Mouse (Mus musculus) heart, embryonic 15.5 days (tissue): ENCODE measurements around the gene Trpc2. TPM values are rescaled to one million over a fixed set of nuclear protein-coding genes. Genes with fewer than 3 reads are reported as not detected.
A peak's percentile ranks its signal among the peaks of the same experiment; 100 is the strongest.
"Not testable (repeated sequence)": the region's sequence is repeated elsewhere in the genome, so short reads cannot be mapped to it uniquely, and the experiment has no call there.

ENCODE experiments used
- ATAC-seq: fragments of 200-750 bp; cut with Nextera tagmentation; replicated peaks from 2 replicates; pipeline ENCODE4 v1.8.0; 2017; ENCODE audit warnings: low read depth, moderate TSS enrichment; ENCODE audit not compliant: insufficient number of reproducible peaks, insufficient read depth, low FRiP score
- H3K27ac ChIP-seq: fragments of 300-500 bp; sonication (generic); 2 replicates; pipeline ENCODE4 v1.5.1; 2015; ENCODE audit warnings: mild to moderate bottlenecking, inconsistent platforms
- H3K27me3 ChIP-seq: fragments of 300-500 bp; sonication (generic); 2 replicates; pipeline ENCODE4 v1.6.1; 2015; ENCODE audit warnings: inconsistent platforms
- H3K36me3 ChIP-seq: fragments of 300-500 bp; sonication (generic); 2 replicates; pipeline ENCODE4 v1.6.1; 2015; ENCODE audit warnings: mild to moderate bottlenecking, inconsistent platforms
- H3K4me1 ChIP-seq: fragments of 300-500 bp; sonication (generic); replicated peaks from 2 replicates; pipeline ENCODE4 v1.6.1; 2015; ENCODE audit warnings: inconsistent platforms
- H3K4me2 ChIP-seq: fragments of 300-500 bp; sonication (generic); 2 replicates; pipeline ENCODE4 v1.6.1; 2015; ENCODE audit warnings: inconsistent platforms, mild to moderate bottlenecking, moderate library complexity
- H3K4me3 ChIP-seq: fragments of 300-500 bp; sonication (generic); 2 replicates; pipeline ENCODE4 v1.5.1; 2015; ENCODE audit warnings: mild to moderate bottlenecking, inconsistent platforms
- H3K9ac ChIP-seq: fragments of 300-500 bp; sonication (generic); 2 replicates; pipeline ENCODE4 v1.6.1; 2015; ENCODE audit warnings: mild to moderate bottlenecking, inconsistent platforms
- H3K9me3 ChIP-seq: fragments of 300-500 bp; sonication (generic); replicated peaks from 2 replicates; pipeline ENCODE4 v1.6.1; 2016; ENCODE audit warnings: inconsistent platforms
- WGBS: fragments of 180-500 bp; shearing (Covaris S2); methylation state at CpG from one replicate; pipeline ENCODE4 v1.1.7; 2015; ENCODE audit warnings: mixed read lengths; 5-methylcytosine and 5-hydroxymethylcytosine counted together
- polyA plus RNA-seq: library from polyadenylated mRNA; unstranded; fragments of >200 nt; fragmentation: Nextera tagmentation; extraction: Ambion mirVana; gene quantifications from 2 replicates; pipeline ENCODE4 v1.2.1, GENCODE M21; 2015

The Trpc2 gene
- polyA plus RNA-seq, result 0.09 TPM in 1 of 2 replicates, not detected in the other

DNA sequence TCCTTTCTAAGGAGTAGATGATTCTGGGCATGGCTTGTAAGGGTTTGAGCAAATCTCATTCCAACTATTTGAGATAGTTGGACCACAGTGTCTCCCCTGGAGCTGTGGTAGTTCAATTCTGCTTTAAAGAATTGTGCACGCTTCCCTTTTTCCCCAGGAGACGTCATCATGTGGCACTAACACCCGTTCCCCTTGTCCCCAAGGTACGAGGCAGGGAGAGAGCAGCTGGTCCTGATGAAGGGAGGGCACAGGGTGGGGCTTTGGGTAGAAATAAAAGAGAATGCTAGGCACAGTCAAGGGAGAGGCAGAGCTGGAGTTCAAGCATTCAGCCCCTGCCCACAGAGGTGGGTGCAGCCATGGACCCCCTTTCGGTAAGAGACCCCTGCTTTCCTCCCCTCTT is at the start of gene Trpc2:
Gene Trpc2 (plus strand): TSS at position 301 of the 400 bp plus-strand sequence.
- Histone ChIP-seq H3K27me3 (no peaks in the 10 kb centered on the region), H3K27ac (no peak within 1 kb of the TSS), H3K9ac (no peak within 1 kb of the TSS), H3K4me2 (no peak within 1 kb of the TSS), H3K36me3 (peaks cover 50% of the 10 kb centered on the region), H3K4me1 (no peaks in the 10 kb centered on the region), H3K4me3 (no peak within 1 kb of the TSS), H3K9me3 (no peaks in the 10 kb centered on the region)
- ATAC-seq, result no peak
- WGBS, result 83% methylated on average over 5 of the region's 5 CpGs

DNA sequence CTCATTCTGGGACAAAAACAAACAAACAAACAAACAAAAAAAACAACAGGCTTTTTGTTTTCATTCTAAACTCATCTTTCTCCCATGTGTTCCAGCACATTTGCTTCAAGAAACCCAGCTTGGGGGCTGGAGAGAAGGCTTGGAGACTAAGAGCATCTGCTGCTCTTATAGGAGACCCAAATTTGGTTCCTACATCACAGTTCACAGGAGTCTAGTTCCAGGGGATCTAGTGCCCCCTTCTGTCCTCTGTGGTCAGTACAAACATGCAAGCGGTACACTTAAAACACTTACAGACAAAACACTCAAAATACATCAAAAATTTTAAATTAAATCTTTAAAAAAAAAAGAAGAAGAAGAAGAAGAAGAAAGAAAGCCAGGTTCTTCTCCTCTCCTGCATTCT is 48.0 kb upstream of the Trpc2 start:
- Histone ChIP-seq H3K27ac (no peak overlapping the region), H3K9me3 (no peaks in the 10 kb centered on the region), H3K9ac (no peak overlapping the region), H3K36me3 (peaks cover 59% of the 10 kb centered on the region), H3K4me2 (no peak overlapping the region), H3K4me3 (no peak overlapping the region), H3K27me3 (no peaks in the 10 kb centered on the region), H3K4me1 (no peaks in the 10 kb centered on the region)
- ATAC-seq, result no peak
- 94% methylated on average over 1 of the region's 1 CpGs for WGBS

DNA sequence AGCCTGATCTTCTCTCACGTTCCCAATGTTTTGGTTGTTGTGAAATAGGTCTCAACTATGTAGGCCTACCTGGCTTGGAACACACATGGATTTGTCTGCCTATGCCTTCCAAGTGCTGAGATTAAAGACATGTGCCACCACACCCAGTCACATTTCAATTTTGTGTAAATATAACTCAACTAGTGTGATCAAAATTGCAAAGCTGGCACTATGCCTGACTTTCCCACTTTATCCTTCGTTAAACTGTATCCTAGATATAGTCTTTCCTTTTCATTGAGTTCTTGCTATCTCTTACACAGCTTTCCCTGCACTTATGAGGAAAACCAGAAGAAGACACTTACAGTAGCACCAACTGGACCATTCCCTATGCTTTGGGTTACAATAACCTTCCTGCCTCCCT is 47.4 kb upstream of the Trpc2 start:
- 75% methylated on average over 2 of the region's 2 CpGs for WGBS

DNA sequence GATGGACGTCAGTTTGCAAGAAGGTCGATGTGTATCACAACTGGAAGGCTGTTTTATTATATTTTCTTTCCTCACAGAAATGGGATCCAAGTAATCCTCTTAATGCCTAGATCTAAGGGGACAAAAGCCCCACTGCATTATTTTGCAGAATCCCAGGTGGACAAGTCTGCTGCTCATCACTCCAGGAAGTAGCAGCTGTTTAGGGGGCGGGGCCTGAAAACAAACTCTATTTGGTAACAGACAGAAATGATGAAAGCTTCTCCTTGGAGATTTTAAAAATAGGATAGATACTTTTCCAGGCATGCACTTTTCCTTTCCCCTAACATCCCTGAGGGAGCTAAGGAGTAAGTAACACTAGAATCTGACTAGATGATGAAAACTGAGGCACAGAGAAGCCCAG is 45.6 kb upstream of the Trpc2 start:
- Histone ChIP-seq H3K9me3 (no peaks in the 10 kb centered on the region), H3K27me3 (no peaks in the 10 kb centered on the region), H3K27ac (no peak overlapping the region), H3K9ac (no peak overlapping the region), H3K4me1 (no peaks in the 10 kb centered on the region), H3K36me3 (peaks cover 48% of the 10 kb centered on the region), H3K4me3 (no peak overlapping the region), H3K4me2 (no peak overlapping the region)
- ATAC-seq, result no peak
- 92% methylated on average over 3 of the region's 3 CpGs for WGBS

More for the DNA sequence above, 47.4 kb upstream of the Trpc2 start:
- peaks cover 54% of the 10 kb centered on the region for H3K36me3 ChIP-seq
- H3K27me3 ChIP-seq, result no peaks in the 10 kb centered on the region
- no peak overlapping the region for H3K4me2 ChIP-seq
- no peaks in the 10 kb centered on the region for H3K9me3 ChIP-seq
- no peak overlapping the region for H3K4me3 ChIP-seq
- no peak overlapping the region for H3K27ac ChIP-seq
- H3K4me1 ChIP-seq, result no peaks in the 10 kb centered on the region
- no peak overlapping the region for H3K9ac ChIP-seq
- no peak for ATAC-seq

DNA sequence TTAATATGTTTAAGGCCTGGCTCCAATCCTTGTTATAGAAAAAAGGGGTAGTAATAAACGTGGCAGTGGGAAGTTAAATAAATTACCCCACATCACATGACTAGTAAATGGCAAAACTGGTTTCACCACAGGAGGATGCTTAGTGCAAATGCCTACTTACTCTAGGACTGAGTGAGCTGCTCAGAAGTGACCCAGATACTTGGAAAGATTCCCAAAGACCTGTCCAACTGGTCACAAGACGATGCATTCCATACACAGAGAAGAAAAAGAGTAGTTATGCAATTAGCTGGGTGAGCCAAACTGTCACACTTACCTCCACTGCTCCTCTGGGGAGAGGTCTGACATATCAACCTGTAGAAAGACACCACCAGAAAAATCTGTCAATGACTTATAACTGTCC is 40.6 kb upstream of the Trpc2 start:
- Histone ChIP-seq H3K9ac (no peak overlapping the region), H3K4me2 (no peak overlapping the region), H3K27me3 (no peaks in the 10 kb centered on the region), H3K36me3 (peaks cover 21% of the 10 kb centered on the region), H3K4me1 (no peaks in the 10 kb centered on the region), H3K4me3 (no peak overlapping the region), H3K27ac (no peak overlapping the region), H3K9me3 (no peaks in the 10 kb centered on the region)
- WGBS, result 66% methylated on average over 2 of the region's 2 CpGs
- ATAC-seq, result no peak

DNA sequence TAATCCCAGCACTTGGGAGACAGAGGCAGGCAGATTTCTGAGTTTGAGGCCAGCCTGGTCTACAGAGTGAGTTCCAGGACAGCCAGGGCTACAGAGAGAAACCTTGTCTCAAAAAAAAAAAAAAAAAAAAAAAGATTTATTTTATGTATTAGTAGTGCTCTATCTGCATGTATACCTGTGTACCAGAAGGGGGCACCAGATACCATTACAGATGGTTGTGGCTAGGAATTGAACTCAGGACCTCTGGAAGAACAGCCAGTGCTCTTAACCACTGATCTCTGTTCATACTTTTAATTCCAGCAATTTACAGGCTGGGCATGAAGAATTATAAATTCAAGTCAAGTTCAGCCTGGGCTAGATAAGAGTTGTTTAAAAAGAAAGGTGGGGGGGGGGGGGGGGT is 34.4 kb upstream of the Trpc2 start:
- not testable (repeated sequence) for H3K27me3 ChIP-seq, H3K9ac ChIP-seq, H3K27ac ChIP-seq, H3K9me3 ChIP-seq, H3K4me1 ChIP-seq, H3K4me2 ChIP-seq, H3K36me3 ChIP-seq, H3K4me3 ChIP-seq, ATAC-seq

GRCm38 (mm10) chr7:102061353-102061752 is 21.6 kb upstream of the Trpc2 start:
- no peak for ATAC-seq
- Histone ChIP-seq H3K36me3 (peaks cover 11% of the 10 kb centered on the region; the same call in 1 of the 2 replicates), H3K27me3 (no peaks in the 10 kb centered on the region), H3K9me3 (no peaks in the 10 kb centered on the region), H3K4me2 (no peak overlapping the region), H3K4me3 (no peak overlapping the region), H3K4me1 (peaks cover 15% of the 10 kb centered on the region), H3K9ac (no peak overlapping the region), H3K27ac (no peak overlapping the region)
- WGBS, result 70% methylated on average over 3 of the region's 3 CpGs

GRCm38 (mm10) chr7:102062203-102062602 is 20.7 kb upstream of the Trpc2 start:
- ATAC-seq, result no peak
- Histone ChIP-seq H3K9ac (no peak overlapping the region), H3K27me3 (no peaks in the 10 kb centered on the region), H3K4me2 (no peak overlapping the region), H3K4me1 (peaks cover 19% of the 10 kb centered on the region), H3K36me3 (peaks cover 7% of the 10 kb centered on the region; the same call in 1 of the 2 replicates), H3K27ac (no peak overlapping the region), H3K4me3 (no peak overlapping the region), H3K9me3 (no peaks in the 10 kb centered on the region)
- 71% methylated on average over 1 of the region's 1 CpGs for WGBS

DNA sequence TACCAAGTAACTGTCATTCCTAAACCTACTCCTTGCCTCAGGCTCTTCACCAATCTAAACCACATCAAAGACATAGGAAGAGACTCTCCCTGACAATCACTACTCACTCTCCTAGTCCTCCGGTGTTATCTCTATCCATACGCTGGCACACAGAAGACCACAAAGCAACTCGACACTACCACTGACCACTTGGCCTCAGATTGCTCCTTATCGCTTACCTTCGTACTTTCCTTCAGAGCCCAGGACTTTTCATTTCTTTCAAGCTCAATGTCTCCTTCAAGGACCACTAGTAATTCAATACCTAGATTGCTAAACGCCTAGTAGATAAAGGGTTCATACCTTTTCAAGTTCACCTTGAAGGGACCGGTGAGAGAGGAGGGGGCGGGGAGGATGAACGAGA is 19.0 kb upstream of the Trpc2 start:
- H3K4me2 ChIP-seq, result peak overlapping the region; percentile 73
- H3K9me3 ChIP-seq, result no peaks in the 10 kb centered on the region
- ATAC-seq, result no peak
- no peaks in the 10 kb centered on the region for H3K27me3 ChIP-seq
- H3K9ac ChIP-seq, result no peak overlapping the region
- H3K36me3 ChIP-seq, result peaks cover 7% of the 10 kb centered on the region; the same call in 1 of the 2 replicates
- peaks cover 15% of the 10 kb centered on the region for H3K4me1 ChIP-seq
- 47% methylated on average over 9 of the region's 9 CpGs for WGBS
- no peak overlapping the region for H3K27ac ChIP-seq
- peak overlapping the region; percentile 77 for H3K4me3 ChIP-seq

GRCm38 (mm10) chr7:102064655-102065045 is 18.3 kb upstream of the Trpc2 start:
- peaks cover under 1% of the 10 kb centered on the region; the same call in 1 of the 2 replicates for H3K36me3 ChIP-seq
- under 1% methylated on average over 9 of the region's 9 CpGs for WGBS
- H3K4me1 ChIP-seq, result peaks cover 15% of the 10 kb centered on the region
- H3K4me3 ChIP-seq, result peak overlapping the region; percentile 77
- peak overlapping the region; percentile 79 for H3K27ac ChIP-seq
- no peaks in the 10 kb centered on the region for H3K9me3 ChIP-seq
- H3K9ac ChIP-seq, result peak overlapping the region; percentile 74
- peak overlapping the region; percentile 73 for H3K4me2 ChIP-seq
- ATAC-seq, result no peak
- no peaks in the 10 kb centered on the region for H3K27me3 ChIP-seq

DNA sequence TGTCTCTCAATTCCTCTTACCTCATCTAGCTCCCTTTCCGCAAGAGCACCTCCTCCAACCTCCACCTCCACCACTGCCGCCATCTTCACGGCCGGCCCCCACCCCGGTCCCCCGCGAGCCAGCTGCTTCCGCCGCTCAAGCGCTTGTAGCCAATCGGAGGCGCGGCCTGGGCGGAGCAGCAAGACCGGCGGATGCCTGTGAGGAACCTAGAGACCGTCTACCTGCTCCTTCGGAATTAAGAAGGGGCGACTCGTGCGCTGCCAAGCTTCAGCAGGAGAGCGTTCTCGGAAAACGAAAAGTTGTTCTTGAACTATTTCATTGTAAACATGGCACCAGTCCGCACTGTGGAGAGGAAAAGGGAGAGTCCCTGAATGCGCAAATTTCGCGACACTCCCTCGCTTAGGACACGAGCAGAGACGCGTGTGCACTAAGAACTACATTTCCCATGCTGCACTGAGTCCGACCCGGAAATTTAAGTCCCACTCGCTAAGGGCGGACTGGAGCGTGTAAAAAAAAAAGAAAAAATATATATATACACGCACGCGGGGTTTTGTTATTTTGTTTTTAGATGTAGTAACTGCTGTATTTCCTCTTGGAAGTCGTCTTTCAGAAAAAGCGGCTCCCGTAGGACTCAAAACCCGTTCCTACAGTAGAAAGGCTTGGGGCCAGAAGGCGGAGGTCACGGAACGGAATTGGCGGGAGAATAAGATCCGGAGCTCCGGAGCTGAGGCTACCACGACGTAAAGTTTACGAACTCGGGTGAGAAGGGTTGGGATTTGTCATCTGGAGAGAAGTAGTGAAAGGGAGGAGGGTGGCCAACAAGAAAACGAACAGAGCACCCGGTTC is 17.6 kb upstream of the Trpc2 start, which contains the start of the genes Rnf121, Xndc1 and Xntrpc:
Gene Rnf121 (minus strand): TSS at position 424 of the 846 bp plus-strand sequence.
Gene Xndc1 (plus strand): TSS at position 466 of the 846 bp plus-strand sequence.
Gene Xntrpc (plus strand): TSS at position 668 of the 846 bp plus-strand sequence.
- Histone ChIP-seq H3K27me3 (no peaks in the 10 kb centered on the region), H3K9me3 (no peaks in the 10 kb centered on the region), H3K4me1 (peaks cover 15% of the 10 kb centered on the region), H3K9ac (peak within 1 kb of the TSS; percentile 74), H3K36me3 (no peaks in the 10 kb centered on the region), H3K4me2 (peak within 1 kb of the TSS; percentile 73), H3K4me3 (peak within 1 kb of the TSS; percentile 77), H3K27ac (peak within 1 kb of the TSS; percentile 79)
- peak; percentile 99 for ATAC-seq
- WGBS, result under 1% methylated on average over 56 of the region's 56 CpGs
